Mouse (Mus musculus) MEL (cell line): ENCODE results near the gene Kank1. TPM values are rescaled to one million over a fixed set of nuclear protein-coding genes. Genes with fewer than 3 reads are reported as not detected.

Experiments used
- DNase-seq: peaks from one replicate; pipeline ENCODE4 v3.0.0; 2011; ENCODE audit warnings: low read depth, low spot score
- H3K27ac ChIP-seq: 2 replicates; pipeline ENCODE4 v1.5.1; 2012; ENCODE audit warnings: low read depth, mild to moderate bottlenecking, control low read depth, low read length, moderate library complexity; ENCODE audit not compliant: control insufficient read depth
- H3K27me3 ChIP-seq, 2 experiments: fragments of 150-350 bp in 1 of 2; sonication (generic) in 1 of 2; 2 replicates each; pipeline ENCODE4 v1.6.1; 2012; ENCODE audit warnings: low read length in 2 of 2, mild to moderate bottlenecking in 2 of 2, improper control_type of control experiment in 1 of 2, moderate library complexity in 1 of 2; ENCODE audit not compliant: insufficient read depth in 2 of 2, control insufficient read depth in 1 of 2
- H3K36me3 ChIP-seq, 2 experiments: 2 replicates each; pipeline ENCODE4 v1.6.1; 2012 to 2014; ENCODE audit warnings: low read length in 2 of 2, improper control_type of control experiment in 1 of 2, inconsistent platforms in 1 of 2, mild to moderate bottlenecking in 1 of 2; ENCODE audit not compliant: insufficient read depth in 2 of 2, control insufficient read depth in 1 of 2
- H3K4me1 ChIP-seq, 2 experiments: fragments of 150-350 bp in 1 of 2; sonication (generic) in 1 of 2; 2 replicates each; pipeline ENCODE4 v1.6.1; 2012; ENCODE audit warnings: low read length in 2 of 2, improper control_type of control experiment in 1 of 2, mild to moderate bottlenecking in 1 of 2; ENCODE audit not compliant: insufficient read depth in 2 of 2, control insufficient read depth in 1 of 2
- H3K4me3 ChIP-seq, 2 experiments: fragments of 150-350 bp in 1 of 2; sonication (generic) in 1 of 2; 2 replicates each; pipeline ENCODE4 v1.5.1; 2012; ENCODE audit warnings: low read depth in 2 of 2, low read length in 2 of 2, mild to moderate bottlenecking in 2 of 2, moderate library complexity in 2 of 2, control low read depth in 1 of 2, improper control_type of control experiment in 1 of 2; ENCODE audit not compliant: control insufficient read depth in 1 of 2, insufficient read depth in 1 of 2
- H3K79me2 ChIP-seq: 2 replicates; pipeline ENCODE4 v1.6.1; 2012; ENCODE audit warnings: mild to moderate bottlenecking, low read length, moderate library complexity; ENCODE audit not compliant: control insufficient read depth, poor library complexity, insufficient read depth
- H3K9ac ChIP-seq: 2 replicates; pipeline ENCODE4 v1.6.1; 2012; ENCODE audit warnings: low read depth, mild to moderate bottlenecking, control low read depth, low read length, moderate library complexity; ENCODE audit not compliant: control insufficient read depth, poor library complexity, severe bottlenecking
- H3K9me3 ChIP-seq: fragments of 150-350 bp; sonication (generic); replicated peaks from 2 replicates; pipeline ENCODE4 v1.6.1; 2012; ENCODE audit warnings: mild to moderate bottlenecking, low read length, improper control_type of control experiment, moderate library complexity; ENCODE audit not compliant: insufficient read depth
- BHLHE40 ChIP-seq: IDR thresholded peaks from 2 replicates; pipeline ENCODE4 v1.6.1; 2012; ENCODE audit warnings: low read depth, mild to moderate bottlenecking, inconsistent platforms, low read length, improper control_type of control experiment, borderline replicate concordance
- CHD1 ChIP-seq: IDR thresholded peaks from 2 replicates; pipeline ENCODE4 v1.6.1; 2012; ENCODE audit warnings: low read depth, mild to moderate bottlenecking, inconsistent platforms, low read length, improper control_type of control experiment
- CHD2 ChIP-seq: IDR thresholded peaks from 2 replicates; pipeline ENCODE4 v1.6.1; 2011; ENCODE audit warnings: low read length, improper control_type of control experiment
- CTCF ChIP-seq, 3 experiments: IDR thresholded peaks in 2 of 3; conservative IDR thresholded peaks in 1 of 3; 2 replicates each; pipeline ENCODE4 v1.5.1; 2011 to 2012; ENCODE audit warnings: low read length in 3 of 3, low read depth in 2 of 3, mild to moderate bottlenecking in 2 of 3, improper control_type of control experiment in 1 of 3, inconsistent platforms in 1 of 3, mixed read lengths in 1 of 3, moderate library complexity in 1 of 3; ENCODE audit not compliant: control insufficient read depth in 1 of 3, insufficient read depth in 1 of 3, poor library complexity in 1 of 3, severe bottlenecking in 1 of 3
- E2F4 ChIP-seq: IDR thresholded peaks from 2 replicates; pipeline ENCODE4 v1.6.1; 2011; ENCODE audit warnings: low read depth, low read length, improper control_type of control experiment, borderline replicate concordance
- EP300 ChIP-seq, 2 experiments: IDR thresholded peaks; 2 replicates each; pipeline ENCODE4 v1.6.1; 2011; ENCODE audit warnings: improper control_type of control experiment in 2 of 2, low read length in 2 of 2, low read depth in 1 of 2, mild to moderate bottlenecking in 1 of 2
- GABPA ChIP-seq: IDR thresholded peaks from 2 replicates; pipeline ENCODE4 v1.6.1; 2012; ENCODE audit warnings: low read depth, mild to moderate bottlenecking, inconsistent platforms, low read length, improper control_type of control experiment, moderate library complexity
- JUND ChIP-seq: IDR thresholded peaks from 2 replicates; pipeline ENCODE4 v1.6.1; 2011; ENCODE audit warnings: low read depth, mild to moderate bottlenecking, improper control_type of control experiment, low read length
- KAT2A ChIP-seq: conservative IDR thresholded peaks from 2 replicates; pipeline ENCODE4 v1.6.1; 2012; ENCODE audit warnings: low read depth, low read length, improper control_type of control experiment, inconsistent platforms
- MEF2A ChIP-seq: IDR thresholded peaks from 2 replicates; pipeline ENCODE4 v1.6.1; 2014; ENCODE audit warnings: low read depth, mild to moderate bottlenecking, inconsistent platforms, low read length, improper control_type of control experiment; ENCODE audit not compliant: poor library complexity, insufficient replicate concordance, severe bottlenecking; ENCODE audit errors: extremely low read depth
- MYB ChIP-seq: IDR thresholded peaks from 2 replicates; pipeline ENCODE4 v1.6.1; 2011; ENCODE audit warnings: mild to moderate bottlenecking, low read depth, low read length, improper control_type of control experiment
- NELFE ChIP-seq: IDR thresholded peaks from 2 replicates; pipeline ENCODE4 v1.6.1; 2011; ENCODE audit warnings: low read depth, low read length, improper control_type of control experiment
- RAD21 ChIP-seq: IDR thresholded peaks from 2 replicates; pipeline ENCODE4 v1.6.1; 2011; ENCODE audit warnings: mild to moderate bottlenecking, low read depth, low read length, improper control_type of control experiment
- TAL1 ChIP-seq: IDR thresholded peaks from 2 replicates; pipeline ENCODE4 v1.6.1; 2012; ENCODE audit warnings: mild to moderate bottlenecking, inconsistent platforms, low read length, moderate library complexity, mixed read lengths
- UBTF ChIP-seq: IDR thresholded peaks from 2 replicates; pipeline ENCODE4 v1.6.1; 2012; ENCODE audit warnings: low read depth, mild to moderate bottlenecking, inconsistent platforms, low read length, improper control_type of control experiment, moderate library complexity, borderline replicate concordance; ENCODE audit not compliant: insufficient read depth
- USF1 ChIP-seq: IDR thresholded peaks from 2 replicates; pipeline ENCODE4 v1.6.1; 2014; ENCODE audit warnings: low read depth, mild to moderate bottlenecking, inconsistent platforms, low read length, improper control_type of control experiment, moderate library complexity
- USF2 ChIP-seq, 2 experiments: IDR thresholded peaks; 2 replicates each; pipeline ENCODE4 v1.6.1; 2011 to 2012; ENCODE audit warnings: improper control_type of control experiment in 2 of 2, low read length in 2 of 2, borderline replicate concordance in 1 of 2, inconsistent platforms in 1 of 2, low read depth in 1 of 2, mild to moderate bottlenecking in 1 of 2; ENCODE audit not compliant: insufficient read depth in 1 of 2
- ZKSCAN1 ChIP-seq: IDR thresholded peaks from 2 replicates; pipeline ENCODE4 v1.6.1; 2012; ENCODE audit warnings: low read depth, mild to moderate bottlenecking, inconsistent platforms, low read length, improper control_type of control experiment, moderate library complexity
- ZNF384 ChIP-seq: IDR thresholded peaks from 2 replicates; pipeline ENCODE4 v1.6.1; 2012; ENCODE audit warnings: low read depth, mild to moderate bottlenecking, inconsistent platforms, low read length, improper control_type of control experiment
- polyA plus RNA-seq, 2 experiments: library from polyadenylated mRNA; stranded (reverse) in 1 of 2; unstranded in 1 of 2; fragments of >175 nt in 1 of 2; fragments of >200 nt in 1 of 2; gene quantifications; 2 replicates each; pipeline versions ENCODE4 v1.2.1 to v1.2.4; 2012; ENCODE audit warnings: low replicate concordance in 2 of 2, low read depth in 1 of 2; ENCODE audit not compliant: insufficient read length in 2 of 2, insufficient read depth in 1 of 2, missing spikeins in 1 of 2
- total RNA-seq: library from RNA; depleted of rRNA; stranded (reverse); fragments of 300-350 nt; gene quantifications from 2 replicates; pipeline ENCODE4 v1.2.3, GENCODE M21; 2012

The Kank1 gene
- total and polyA plus RNA-seq, 3 experiments: not detected

GRCm38 (mm10) chr19:25273179-25273578 is 36.4 kb downstream of the Kank1 start:
- no peaks in the 10 kb centered on the region for H3K36me3 ChIP-seq
- TF ChIP-seq KAT2A: no peak
- no peak for TF ChIP-seq E2F4
- TF ChIP-seq USF1: no peak
- TF ChIP-seq CTCF (IDR thresholded peaks at IDR 0.05 in 2 of 3, conservative IDR thresholded peaks at IDR 0.05 in 1 of 3; ENCODE audit: control insufficient read depth in 1 of 3, insufficient read depth in 1 of 3, low read depth in 2 of 3, low read length in 3 of 3, poor library complexity in 1 of 3, severe bottlenecking in 1 of 3): no peak
- no peak for TF ChIP-seq RAD21
- no peak for TF ChIP-seq TAL1
- no peak for TF ChIP-seq GABPA
- TF ChIP-seq ZKSCAN1: no peak
- no peak for TF ChIP-seq MYB
- TF ChIP-seq CHD2: no peak
- no peak for TF ChIP-seq CHD1
- TF ChIP-seq NELFE: no peak
- TF ChIP-seq UBTF: no peak
- TF ChIP-seq USF2 (IDR thresholded peaks at IDR 0.05; ENCODE audit: borderline replicate concordance in 1 of 2, insufficient read depth in 1 of 2, low read depth in 1 of 2, low read length in 2 of 2): no peak
- no peak for TF ChIP-seq BHLHE40
- no peak for TF ChIP-seq MEF2A
- TF ChIP-seq ZNF384: no peak
- TF ChIP-seq EP300 (IDR thresholded peaks at IDR 0.05; ENCODE audit: low read depth in 1 of 2, low read length in 2 of 2): no peak
- H3K4me1 ChIP-seq: no peaks in the 10 kb centered on the region
- no peaks in the 10 kb centered on the region for H3K27me3 ChIP-seq
- H3K9ac ChIP-seq: no peak overlapping the region
- no peak overlapping the region for H3K4me3 ChIP-seq
- no peak for DNase-seq
- no peaks in the 10 kb centered on the region for H3K9me3 ChIP-seq
- no peaks in the 10 kb centered on the region for H3K79me2 ChIP-seq
- H3K27ac ChIP-seq: no peak overlapping the region

- TF ChIP-seq JUND (no peak), ZKSCAN1 (no peak)
- Histone ChIP-seq H3K4me1 (no peaks in the 10 kb centered on the region), H3K4me3 (no peak overlapping the region), H3K9me3 (no peaks in the 10 kb centered on the region), H3K9ac (no peak overlapping the region), H3K27me3 (no peaks in the 10 kb centered on the region), H3K79me2 (no peaks in the 10 kb centered on the region), H3K27ac (no peak overlapping the region), H3K36me3 (no peaks in the 10 kb centered on the region)
- DNase-seq: no peak
These were observed 40.0 kb downstream of the Kank1 start for GRCm38 (mm10) chr19:25276600-25277395.
